Mouse (Mus musculus) spleen, postnatal 36 days (tissue): ENCODE results near the gene 4931406P16Rik.
"Not testable (repeated sequence)": the region's sequence is repeated elsewhere in the genome, so short reads cannot be mapped to it uniquely, and the experiment has no call there.

ENCODE experiments used
- DNase-seq, 2 experiments: peaks; one replicate each; pipeline ENCODE4 v3.0.0; 2022; ENCODE audit warnings: low spot score in 2 of 2, mixed read lengths in 1 of 2

4931406P16Rik gene

GRCm38 (mm10) chr7:34313443-34313875 lies at the start of gene 4931406P16Rik:
Gene 4931406P16Rik (minus strand): TSS chr7:34313551.
- DNase-seq, result peak; percentile 77 to 81

- no peak for DNase-seq
Measured at GRCm38 (mm10) chr7:34355629-34356028, 42.3 kb upstream of the 4931406P16Rik start.

GRCm38 (mm10) chr7:34351997-34352396 lies 38.6 kb upstream of the 4931406P16Rik start:
- no peak for DNase-seq

GRCm38 (mm10) chr7:34350166-34350565 lies 36.8 kb upstream of the 4931406P16Rik start:
- DNase-seq, result no peak

GRCm38 (mm10) chr7:34348011-34348410 lies 34.7 kb upstream of the 4931406P16Rik start:
- DNase-seq, result no peak

DNA sequence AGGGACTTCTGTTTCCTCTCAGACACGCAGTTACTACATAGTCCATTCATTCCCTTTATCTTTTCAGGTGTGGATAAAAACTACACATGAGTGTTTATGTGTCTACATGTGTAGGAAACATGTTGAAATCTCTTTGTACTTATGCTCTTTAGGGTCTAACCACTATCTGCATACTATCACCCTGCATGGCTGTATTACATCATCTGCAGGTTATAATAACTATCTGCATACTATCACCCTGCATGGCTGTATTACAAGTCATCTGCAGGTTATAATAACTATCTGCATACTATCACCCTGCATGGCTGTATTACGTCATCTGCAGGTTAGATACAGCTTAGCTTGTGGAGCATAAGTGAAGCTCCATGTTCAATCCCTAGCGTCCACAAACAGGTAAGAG lies 33.7 kb upstream of the 4931406P16Rik start:
- DNase-seq, result no peak

DNA sequence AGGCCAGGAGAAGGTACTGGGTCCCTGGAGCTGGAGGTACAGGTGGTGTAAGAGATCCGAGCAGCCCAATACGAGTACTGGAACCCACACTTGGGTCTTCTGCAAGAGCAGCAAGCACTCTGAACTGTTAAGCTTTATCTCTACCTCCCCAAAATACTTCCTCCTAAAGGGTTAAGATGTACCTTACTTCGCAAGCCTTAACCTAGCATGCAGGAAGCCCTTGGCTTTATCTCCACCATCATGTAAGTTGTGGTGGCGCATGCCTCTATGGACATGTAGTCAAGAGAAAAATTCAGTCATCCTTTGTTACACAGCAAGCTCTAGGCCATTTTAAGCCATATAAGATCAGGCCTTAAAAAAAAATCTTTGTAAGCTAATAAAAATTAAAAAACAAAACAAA lies 33.2 kb upstream of the 4931406P16Rik start:
- no peak for DNase-seq

- DNase-seq, result no peak
Measured at GRCm38 (mm10) chr7:34342040-34342793, 28.9 kb upstream of the 4931406P16Rik start.

- DNase-seq, result no peak
Measured at GRCm38 (mm10) chr7:34340841-34341240, 27.5 kb upstream of the 4931406P16Rik start.

- DNase-seq, result no peak
Measured at GRCm38 (mm10) chr7:34339164-34339489, 25.8 kb upstream of the 4931406P16Rik start.

GRCm38 (mm10) chr7:34338445-34339163 lies 25.3 kb upstream of the 4931406P16Rik start:
- peak; percentile 52 to 55 for DNase-seq

GRCm38 (mm10) chr7:34337268-34337667 lies 23.9 kb upstream of the 4931406P16Rik start:
- DNase-seq, result peak in 1 of 2 experiments; percentile 26

DNA sequence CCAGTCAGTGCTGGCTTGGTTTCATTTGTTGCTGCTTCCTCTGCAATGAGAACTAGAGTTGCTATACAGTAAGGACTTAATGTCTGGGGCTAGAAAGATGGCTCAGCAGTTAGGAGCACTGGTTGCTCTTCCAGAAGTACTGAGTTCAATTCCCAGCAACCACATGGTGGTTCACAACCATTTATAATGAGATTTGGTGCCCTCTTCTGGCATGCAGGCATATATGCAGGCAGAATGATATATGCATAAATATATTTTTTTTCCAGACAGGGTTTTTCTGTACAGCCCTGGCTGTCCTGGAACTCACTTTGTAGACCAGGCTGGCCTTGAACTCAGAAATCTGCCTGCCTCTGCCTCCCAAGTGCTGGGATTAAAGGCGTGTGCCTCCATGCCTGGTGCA lies 23.2 kb upstream of the 4931406P16Rik start:
- not testable (repeated sequence) for DNase-seq

- DNase-seq, result no peak
Measured at GRCm38 (mm10) chr7:34327493-34327892, 14.1 kb upstream of the 4931406P16Rik start.

DNA sequence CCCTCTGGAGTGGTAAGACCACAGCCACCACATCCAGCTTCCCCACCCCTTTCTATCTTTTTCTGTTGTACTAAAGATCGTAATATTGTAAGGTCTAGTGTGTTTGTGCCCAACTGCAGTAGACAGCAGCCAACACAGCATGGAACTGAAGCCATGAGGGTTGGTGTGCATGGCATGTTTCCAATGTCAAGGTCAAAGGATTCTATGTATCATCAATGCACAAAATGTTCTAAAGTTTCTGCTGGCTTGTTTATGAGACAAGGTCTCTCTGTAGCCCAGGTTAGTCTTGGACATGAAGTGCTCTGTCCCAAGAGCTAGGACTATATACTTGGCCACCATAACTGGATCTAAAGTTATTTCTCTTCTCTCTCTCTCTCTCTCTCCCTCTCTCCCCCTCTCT lies 11.5 kb upstream of the 4931406P16Rik start:
- no peak for DNase-seq

GRCm38 (mm10) chr7:34324005-34324404 lies 10.7 kb upstream of the 4931406P16Rik start:
- no peak for DNase-seq

- DNase-seq, result no peak
Measured at GRCm38 (mm10) chr7:34323351-34323750, 10.0 kb upstream of the 4931406P16Rik start.

GRCm38 (mm10) chr7:34321958-34322357 lies 8.6 kb upstream of the 4931406P16Rik start:
- DNase-seq, result no peak

DNA sequence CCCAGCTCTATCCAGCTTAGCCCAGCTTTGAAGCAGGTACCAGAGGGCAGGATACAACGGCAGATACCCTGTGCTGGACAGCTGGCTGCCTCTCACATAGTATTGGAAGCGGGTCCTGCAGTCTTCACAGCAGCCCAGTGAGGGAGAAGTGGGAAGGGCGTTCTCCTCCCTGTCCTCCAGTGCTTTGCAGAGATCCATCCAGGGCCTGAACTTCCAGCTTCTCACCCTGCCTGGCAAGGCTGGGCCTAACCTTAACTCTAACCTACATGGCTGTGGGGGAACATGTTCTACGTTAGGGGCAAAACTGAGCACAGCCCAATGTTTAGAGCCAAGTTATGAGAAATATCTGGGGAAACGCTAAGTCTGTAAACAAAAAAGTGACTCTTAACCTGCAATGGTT lies 7.8 kb upstream of the 4931406P16Rik start:
- no peak for DNase-seq

GRCm38 (mm10) chr7:34319957-34320356 lies 6.6 kb upstream of the 4931406P16Rik start:
- no peak for DNase-seq

DNA sequence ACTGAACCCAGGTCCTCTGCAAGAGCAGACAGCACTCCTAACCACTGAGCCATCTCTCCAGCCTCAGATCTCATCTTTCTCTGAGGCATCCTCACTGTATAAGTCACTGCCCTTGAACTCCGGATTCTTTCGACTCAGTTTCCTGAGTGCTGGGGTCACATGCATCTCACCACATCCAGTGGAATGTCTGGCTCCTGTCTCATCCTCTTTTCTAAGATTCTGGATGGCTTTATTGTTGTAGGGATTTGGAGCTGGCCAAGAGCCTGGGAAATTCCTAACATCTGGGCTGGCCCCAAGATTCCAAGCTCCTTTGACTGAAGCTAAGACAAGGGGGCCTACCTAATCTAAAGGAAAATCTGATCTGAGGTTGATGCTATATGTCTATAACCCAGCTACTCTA lies 5.8 kb upstream of the 4931406P16Rik start:
- DNase-seq, result no peak

- DNase-seq, result no peak
Measured at GRCm38 (mm10) chr7:34317901-34318476, 4.6 kb upstream of the 4931406P16Rik start.
